Mouse (Mus musculus): ENCODE data around the gene Sparcl1.

GRCm38 (mm10) chr5:104109516-104109915, 4.0 kb downstream of the Sparcl1 start:
- TF ChIP-seq GATA1 (IDR thresholded peaks at IDR 0.05; ENCODE audit: borderline replicate concordance, low read length) (no peak), FLI1 (IDR thresholded peaks at IDR 0.05; ENCODE audit: low read length) (no peak)
